Mouse (Mus musculus): ENCODE results near the gene Bms1.

Gene Bms1

DNA sequence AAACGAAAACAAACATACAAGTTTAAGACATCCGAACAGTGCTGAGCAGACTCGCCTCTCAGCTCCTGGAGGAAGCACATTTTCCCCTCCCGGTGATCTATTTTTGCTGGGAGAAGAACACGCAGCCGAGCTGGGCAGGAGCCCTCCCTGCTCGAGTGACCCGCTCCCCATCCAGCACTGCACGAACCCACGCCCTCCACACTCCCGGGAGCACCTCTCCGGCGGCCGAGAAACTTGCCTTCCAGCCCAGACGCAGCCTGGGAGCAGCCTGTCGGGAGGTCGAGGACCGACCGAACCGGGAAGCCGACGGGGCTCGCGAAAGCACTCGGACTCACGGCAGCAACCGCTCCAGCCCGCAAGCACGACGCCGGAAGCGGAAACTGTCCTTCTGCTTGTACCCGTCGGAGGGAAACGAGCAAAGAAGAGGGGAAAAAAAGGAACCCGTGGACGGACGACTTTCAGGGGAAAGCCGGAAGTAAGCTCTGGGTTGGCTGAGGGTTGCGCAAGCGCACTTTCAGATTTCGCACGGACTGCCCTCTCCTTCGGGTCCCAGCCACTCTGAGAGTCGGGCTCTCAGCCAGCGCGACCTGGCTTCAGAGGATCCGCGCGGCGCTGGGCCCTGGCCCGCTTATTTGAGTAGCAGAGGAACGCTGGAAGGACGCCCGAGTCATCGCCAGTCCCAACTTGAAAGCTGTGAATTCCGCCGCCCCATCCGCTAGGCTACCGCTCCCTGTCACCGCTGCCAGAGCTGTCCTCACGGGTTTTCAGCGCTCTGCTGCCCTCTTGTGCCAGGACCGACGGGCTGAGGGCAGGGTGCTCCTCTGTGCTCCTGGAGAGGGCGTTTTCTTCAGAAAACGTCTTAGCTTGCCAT is at the start of gene Bms1:
Bms1 (minus strand) TSS at position 425 of the 871 bp plus-strand sequence.
- DNase-seq (ENCODE audit: extremely low spot score, low spot score), result peak; percentile 95

DNA sequence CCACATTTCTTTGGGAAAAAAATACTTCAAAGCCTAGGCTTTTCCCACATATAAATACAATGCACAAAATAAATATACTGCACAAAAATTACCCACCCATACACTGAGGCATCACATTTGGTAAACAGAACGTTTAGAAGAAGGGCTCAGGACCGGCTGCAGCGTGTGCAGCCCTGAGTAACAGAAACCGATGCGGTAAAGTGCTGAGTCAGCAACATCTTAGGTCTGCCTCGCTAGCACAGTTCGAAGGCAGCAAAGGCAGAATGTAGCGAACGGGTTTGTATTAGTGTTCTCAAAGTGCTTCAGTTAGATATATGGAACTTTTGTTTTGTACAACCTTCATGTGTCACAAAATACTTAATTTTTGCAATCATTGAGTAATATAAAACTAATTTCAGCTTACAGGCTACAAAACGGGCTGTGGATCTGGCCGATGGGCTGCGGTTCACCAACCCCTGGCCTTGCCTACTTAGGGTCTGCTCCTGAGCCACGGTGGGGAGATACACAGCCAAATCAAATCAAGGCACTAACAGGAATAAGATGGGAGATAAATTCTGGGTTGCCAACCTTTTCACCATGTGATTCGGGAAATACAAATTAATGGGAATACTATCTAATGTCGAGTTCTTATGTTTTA is 42.9 kb upstream of the Bms1 start:
- DNase-seq (ENCODE audit: extremely low spot score, low spot score), result no peak

- DNase-seq (ENCODE audit: extremely low spot score, low spot score), result no peak
These were observed 38.5 kb upstream of the Bms1 start for GRCm38 (mm10) chr6:118457726-118458125.

DNA sequence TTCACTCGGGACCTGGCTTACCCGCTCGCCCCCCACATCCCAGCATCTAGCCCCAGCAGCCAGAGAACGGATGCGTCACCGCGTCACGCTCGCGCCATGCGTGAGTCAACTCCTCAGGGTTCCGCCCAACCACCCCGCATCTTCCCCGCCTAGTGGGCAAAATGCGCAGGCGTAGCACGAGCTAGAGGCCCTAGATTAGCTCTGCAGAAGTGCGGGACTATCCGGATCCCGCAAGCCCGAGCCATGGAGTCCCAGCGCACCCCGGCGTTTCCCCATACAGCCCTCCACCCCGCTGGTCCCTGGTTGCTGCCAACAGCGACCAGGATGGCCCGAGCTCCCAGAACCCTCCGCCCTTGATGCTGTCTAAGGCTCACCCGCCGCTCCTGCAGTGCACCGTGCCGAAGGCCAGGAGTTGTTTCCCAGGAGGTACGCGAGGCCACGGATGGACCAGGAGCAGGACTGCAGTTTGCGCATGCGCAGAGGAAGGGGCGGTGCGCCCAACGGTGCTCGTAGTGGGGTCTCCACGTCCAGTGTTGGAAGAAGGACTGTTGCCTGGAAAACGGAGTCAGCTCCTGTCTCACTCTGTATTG is 35.9 kb upstream of the Bms1 start, which contains the start of gene Zfp248:
Zfp248 (minus strand) TSS at position 487 of the 590 bp plus-strand sequence.
- DNase-seq (ENCODE audit: extremely low spot score, low spot score), result peak; percentile 91

- DNase-seq (ENCODE audit: extremely low spot score, low spot score), result peak; percentile 31
These were observed 35.2 kb upstream of the Bms1 start for GRCm38 (mm10) chr6:118454452-118454851.

DNA sequence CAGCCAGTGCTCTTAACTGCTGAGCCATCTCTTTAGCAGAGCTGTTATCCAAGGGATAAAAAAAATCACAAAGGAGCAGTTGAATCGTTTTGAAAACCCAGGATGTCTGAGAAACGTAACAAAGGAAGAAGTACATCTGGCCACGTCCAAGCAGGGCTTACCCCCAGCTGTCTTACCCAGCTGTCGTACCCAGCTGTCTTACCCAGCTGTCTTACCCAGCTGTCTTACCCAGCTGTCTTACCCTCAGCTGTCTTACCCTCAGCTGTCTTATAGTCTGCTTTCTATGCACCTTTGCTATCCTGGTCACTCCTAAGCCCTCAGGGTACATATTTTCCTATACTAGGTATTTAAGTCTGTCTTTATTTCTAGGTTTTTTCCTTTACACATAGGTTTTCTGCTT is 12.2 kb upstream of the Bms1 start:
- DNase-seq (ENCODE audit: extremely low spot score, low spot score), result no peak

DNA sequence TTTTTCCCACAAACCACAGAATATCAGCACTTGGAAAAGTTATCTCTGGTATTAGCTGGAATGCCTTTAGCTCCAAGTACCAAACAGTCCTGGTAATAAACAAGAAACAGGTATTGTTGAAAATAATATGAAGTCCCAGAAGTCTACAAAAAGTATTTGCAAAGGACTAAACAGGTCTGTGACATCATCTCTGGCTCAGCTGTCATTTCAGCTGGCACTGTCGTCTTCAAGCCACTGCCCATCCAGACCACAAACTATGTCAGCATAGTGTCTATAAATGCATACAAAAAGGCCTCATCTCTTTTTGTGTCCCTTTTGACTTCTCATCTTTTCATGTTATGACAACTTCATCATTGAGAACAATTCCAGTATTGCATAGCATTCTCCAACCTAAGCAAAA is 7.4 kb upstream of the Bms1 start:
- no peak for DNase-seq (ENCODE audit: extremely low spot score, low spot score)

DNA sequence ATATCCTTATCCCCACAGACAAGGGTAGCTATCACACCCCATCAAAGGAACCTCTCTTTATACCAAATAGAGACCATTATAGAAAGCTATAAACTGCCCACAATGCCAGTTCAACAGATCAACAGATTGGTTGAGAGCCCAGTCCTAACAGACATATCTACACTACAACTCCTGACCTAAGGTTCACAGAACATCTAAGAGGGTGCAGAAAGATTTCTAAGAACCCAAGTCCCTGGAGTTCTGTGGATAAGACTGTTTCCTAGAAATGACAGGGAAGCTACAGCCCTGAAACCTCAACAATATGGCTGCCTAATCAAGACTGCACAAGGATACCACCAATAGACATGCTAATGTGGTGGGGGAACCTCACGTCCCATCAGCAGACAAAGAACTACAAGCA is 8.8 kb downstream of the Bms1 start:
- no peak for DNase-seq (ENCODE audit: extremely low spot score, low spot score)

DNA sequence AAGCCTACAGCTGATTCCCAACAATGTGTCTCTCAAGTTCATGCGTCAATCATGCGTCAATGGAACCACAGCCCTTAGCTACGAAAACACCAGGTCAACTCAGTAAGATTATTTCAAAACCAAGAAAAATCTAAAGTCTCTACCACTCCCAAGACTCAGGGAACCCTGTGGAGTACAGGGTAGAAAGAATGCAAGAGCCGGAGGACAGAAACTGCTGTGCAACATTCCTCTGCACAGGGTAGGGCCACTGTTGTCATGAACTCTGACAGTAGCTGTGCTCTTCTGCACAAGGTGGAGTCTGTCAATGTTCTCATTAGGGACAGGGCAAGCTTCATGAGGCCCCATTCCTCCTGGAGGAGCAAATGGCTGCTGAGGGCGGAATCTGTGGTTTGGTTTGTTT is 10.8 kb downstream of the Bms1 start:
- DNase-seq (ENCODE audit: extremely low spot score, low spot score), result no peak

- no peak for DNase-seq (ENCODE audit: extremely low spot score, low spot score)
These were observed 12.9 kb downstream of the Bms1 start for GRCm38 (mm10) chr6:118406421-118406820.

DNA sequence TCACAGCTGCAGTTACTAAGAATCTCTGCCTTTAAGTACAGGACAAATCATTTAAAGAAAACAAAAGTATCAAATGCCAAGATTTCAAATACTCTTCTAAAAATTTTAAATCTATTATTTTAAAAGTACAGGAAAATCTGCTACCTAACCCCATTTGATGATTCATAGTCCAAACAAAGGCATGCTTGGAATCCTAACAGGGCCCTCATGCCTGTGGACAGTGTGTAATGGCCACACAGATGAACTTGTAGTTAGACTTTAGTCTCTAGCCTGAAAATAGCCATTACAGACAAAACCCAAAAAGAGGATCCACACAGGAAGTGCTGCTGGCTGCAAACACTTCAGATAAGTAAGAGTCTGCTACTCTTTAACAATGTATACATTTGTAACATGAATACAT is 28.5 kb downstream of the Bms1 start:
- no peak for DNase-seq (ENCODE audit: extremely low spot score, low spot score)

GRCm38 (mm10) chr6:118385962-118386361 is 33.3 kb downstream of the Bms1 start:
- DNase-seq (ENCODE audit: extremely low spot score, low spot score), result no peak

DNA sequence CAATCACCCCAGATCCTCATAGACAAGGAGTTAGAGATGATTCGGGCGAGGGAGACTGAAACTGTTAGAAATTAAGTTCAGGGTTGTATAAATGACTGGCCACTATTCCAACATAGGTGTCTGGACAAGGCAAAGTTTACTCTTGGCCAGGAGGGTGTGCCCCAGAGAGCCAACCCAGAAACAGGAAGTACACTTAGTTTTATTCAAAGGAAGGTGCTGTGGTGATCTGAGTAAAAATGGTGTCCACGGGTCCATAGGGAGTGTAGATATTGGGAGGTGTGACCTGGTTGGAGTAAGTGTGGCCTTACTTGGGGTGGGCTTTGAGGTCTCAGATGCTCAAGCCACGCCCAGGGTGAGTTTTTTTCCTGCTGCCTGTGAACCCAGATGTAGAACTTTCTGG is 38.0 kb downstream of the Bms1 start:
- no peak for DNase-seq (ENCODE audit: extremely low spot score, low spot score)

GRCm38 (mm10) chr6:118380630-118381029 is 38.6 kb downstream of the Bms1 start:
- DNase-seq (ENCODE audit: extremely low spot score, low spot score), result no peak

- DNase-seq (ENCODE audit: extremely low spot score, low spot score), result peak; percentile 85
These were observed 39.7 kb downstream of the Bms1 start for GRCm38 (mm10) chr6:118379451-118380167.

- no peak for DNase-seq (ENCODE audit: extremely low spot score, low spot score)
These were observed 41.7 kb downstream of the Bms1 start for GRCm38 (mm10) chr6:118377611-118378010.

- no peak for DNase-seq (ENCODE audit: extremely low spot score, low spot score)
These were observed 43.3 kb downstream of the Bms1 start for GRCm38 (mm10) chr6:118376023-118376422.

GRCm38 (mm10) chr6:118375457-118375856 is 43.8 kb downstream of the Bms1 start:
- DNase-seq (ENCODE audit: extremely low spot score, low spot score), result no peak

DNA sequence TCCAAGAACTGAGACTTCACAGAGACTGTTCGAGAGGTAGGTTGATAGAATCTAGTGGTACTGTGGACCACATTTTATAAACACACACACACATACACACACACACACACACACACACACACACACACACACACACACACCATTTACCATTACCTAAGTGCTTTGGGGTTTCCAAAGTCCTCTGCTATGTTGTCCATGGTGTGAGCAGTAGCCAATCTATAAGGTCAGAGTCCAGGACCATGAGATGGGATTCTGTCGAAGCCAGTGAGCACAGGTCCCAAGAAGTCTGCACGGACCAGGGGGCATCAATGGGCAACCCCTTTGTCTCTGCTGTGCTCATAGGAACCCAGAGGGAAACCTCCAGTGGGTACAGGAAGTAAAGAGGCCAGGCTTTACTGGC is 44.2 kb downstream of the Bms1 start:
- no peak for DNase-seq (ENCODE audit: extremely low spot score, low spot score)

GRCm38 (mm10) chr6:118373294-118373693 is 46.0 kb downstream of the Bms1 start:
- peak; percentile 69 for DNase-seq (ENCODE audit: extremely low spot score, low spot score)

- DNase-seq (ENCODE audit: extremely low spot score, low spot score), result no peak
These were observed 46.5 kb downstream of the Bms1 start for GRCm38 (mm10) chr6:118372794-118373193.

DNA sequence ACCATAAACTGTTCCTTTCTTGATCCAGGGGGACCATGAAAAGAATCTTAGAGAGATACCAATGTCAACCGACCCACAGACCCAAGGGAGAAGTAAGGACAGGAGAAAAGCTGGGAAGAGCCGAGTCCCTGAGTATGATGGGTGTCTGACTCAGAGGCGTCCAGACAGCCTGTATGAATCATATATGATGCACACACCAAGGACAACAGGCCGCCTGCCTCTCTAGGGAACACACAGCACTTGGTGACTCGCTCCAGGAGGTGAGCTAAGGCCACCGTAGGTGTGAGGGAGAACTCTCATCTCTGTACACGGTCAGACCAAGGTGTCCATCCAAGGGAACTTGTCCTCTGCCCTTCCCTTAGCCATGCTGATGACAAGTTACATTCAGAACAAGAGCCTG is 51.8 kb downstream of the Bms1 start:
- DNase-seq (ENCODE audit: extremely low spot score, low spot score), result no peak

Data from neural tube, embryonic 10.5 days (tissue).